Comparison of ENCODE assay signal across 15 mouse cellular contexts in genomic region chr12:91062681-91063080, GRCm38 (mm10).
"Had no signal": no experiment of that assay in that cellular context is flagged by ENCODE, and none has a peak within 500 bp of the region (broad histone marks: within the 10 kb centered on the region; RNA-seq: fewer than 3 reads in every experiment).

No protein-coding gene starts in this region.

- H3K9me3 ChIP-seq: limb, embryonic 12.5 days; limb, embryonic 15.5 days; megakaryocyte, embryonic 14.5 days; midbrain, embryonic 10.5 days had no signal

- H3K4me1 ChIP-seq: limb, embryonic 12.5 days; limb, embryonic 15.5 days; megakaryocyte, embryonic 14.5 days had no signal

- H3K27ac ChIP-seq: kidney, postnatal 0 days; layer of hippocampus, adult 2 months; limb, embryonic 12.5 days; limb, embryonic 15.5 days; liver, embryonic 14.5 days; midbrain, embryonic 10.5 days had no signal

- H3K36me3 ChIP-seq: limb, embryonic 12.5 days; limb, embryonic 15.5 days; midbrain, embryonic 10.5 days had no signal

- H3K9ac ChIP-seq: limb, embryonic 12.5 days; limb, embryonic 15.5 days; liver, embryonic 14.5 days; liver, postnatal 0 days had no signal

- H3K4me3 ChIP-seq: layer of hippocampus, adult 2 months; limb, embryonic 12.5 days; limb, embryonic 15.5 days; megakaryocyte, embryonic 14.5 days; midbrain, embryonic 10.5 days had no signal

- ATAC-seq: intestine, postnatal 0 days; liver, postnatal 0 days; midbrain, embryonic 16.5 days had no signal

- DNase-seq: kidney, adult 2 months; kidney, postnatal 25 days; layer of hippocampus, adult 9-11 months; liver, postnatal 0 days; thymus, postnatal 25 days had no signal

- H3K4me2 ChIP-seq: limb, embryonic 12.5 days; limb, embryonic 15.5 days; liver, embryonic 11.5 days had no signal

- H3K27me3 ChIP-seq: limb, embryonic 12.5 days; limb, embryonic 15.5 days; megakaryocyte, embryonic 14.5 days had no signal
